Mouse (Mus musculus) ES-Bruce4 (cell line): Measurements from ENCODE around the gene Robo2.

Source experiments
- CTCF ChIP-seq: IDR thresholded peaks from one replicate; pipeline ENCODE4 v1.8.1; 2011; ENCODE audit warnings: low read depth, low read length
- POLR2A ChIP-seq: IDR thresholded peaks from one replicate; pipeline ENCODE4 v1.8.1; 2011; ENCODE audit warnings: low read length; ENCODE audit not compliant: insufficient read depth

DNA sequence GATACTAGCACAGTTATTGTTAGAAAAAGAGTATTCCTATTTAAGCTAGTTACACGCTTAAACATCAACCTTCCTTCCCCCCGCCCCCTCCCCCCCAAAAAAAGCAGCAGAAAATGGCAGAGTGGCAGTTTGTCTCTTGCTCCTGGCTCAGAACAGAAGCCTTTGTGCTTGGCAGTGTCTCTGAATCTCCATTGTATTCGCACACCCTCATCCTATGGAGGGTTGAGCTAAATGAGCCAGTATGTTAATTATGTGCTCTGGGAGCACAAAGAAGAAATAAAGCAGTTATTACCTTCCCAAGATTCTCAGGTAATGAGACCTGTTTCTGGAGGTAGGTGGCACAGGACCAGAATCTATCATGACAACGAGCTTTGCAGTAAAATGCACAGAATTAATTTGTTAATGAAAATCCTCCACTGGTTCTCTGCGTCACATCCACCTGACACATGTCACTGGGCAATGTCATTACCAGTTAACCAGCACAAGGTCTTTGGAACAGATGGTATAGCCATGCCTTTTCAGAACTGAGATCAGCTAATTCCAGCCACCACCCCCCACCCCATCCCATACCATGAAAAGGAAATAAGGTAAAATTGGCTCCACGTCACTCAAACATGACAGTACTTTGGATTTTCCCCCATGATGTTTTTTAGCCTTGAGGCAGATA, 177.1 kb downstream of the Robo2 start:
- TF ChIP-seq POLR2A (no peak), CTCF (no peak)
